Mouse (Mus musculus) liver, postnatal 0 days (tissue): ENCODE data around the gene Cdca7l. TPM values are rescaled to one million over a fixed set of nuclear protein-coding genes. Genes with fewer than 3 reads are reported as not detected.

ENCODE experiments used
- ATAC-seq: fragments of 200-750 bp; cut with Nextera tagmentation; 2 replicates; pipeline ENCODE4 v1.8.0; 2017; ENCODE audit warnings: mild to moderate bottlenecking, moderate library complexity
- DNase-seq: peaks from one replicate; pipeline ENCODE4 v3.0.0-alpha.2; 2016
- H3K27ac ChIP-seq: fragments of 300-500 bp; sonication (generic); 2 replicates; pipeline ENCODE4 v1.5.1; 2014; ENCODE audit warnings: antibody characterized with exemption, moderate library complexity, mild to moderate bottlenecking, low read depth
- H3K27me3 ChIP-seq: fragments of 300-500 bp; sonication (generic); 2 replicates; pipeline ENCODE4 v1.6.1; 2014; ENCODE audit warnings: low read length, control low read depth, mixed read lengths; ENCODE audit not compliant: insufficient read depth
- H3K36me3 ChIP-seq: fragments of 300-500 bp; sonication (generic); replicated peaks from 2 replicates; pipeline ENCODE4 v1.6.1; 2014; ENCODE audit warnings: mild to moderate bottlenecking, control low read depth, low read length, moderate library complexity, mixed read lengths; ENCODE audit not compliant: insufficient read depth
- H3K4me1 ChIP-seq: fragments of 300-500 bp; sonication (generic); 2 replicates; pipeline ENCODE4 v1.6.1; 2014; ENCODE audit warnings: antibody characterized with exemption, mild to moderate bottlenecking, control low read depth; ENCODE audit not compliant: insufficient read depth
- H3K4me2 ChIP-seq: fragments of 300-500 bp; sonication (generic); 2 replicates; pipeline ENCODE4 v1.6.1; 2014; ENCODE audit warnings: low read depth, mild to moderate bottlenecking, low read length, moderate library complexity, mixed read lengths
- H3K4me3 ChIP-seq: fragments of 300-500 bp; sonication (generic); 2 replicates; pipeline ENCODE4 v1.5.1; 2014; ENCODE audit warnings: low read depth, low read length
- H3K9ac ChIP-seq: fragments of 300-500 bp; sonication (generic); replicated peaks from 2 replicates; pipeline ENCODE4 v1.6.1; 2014; ENCODE audit warnings: mild to moderate bottlenecking, moderate library complexity
- H3K9me3 ChIP-seq: fragments of 300-500 bp; sonication (generic); 2 replicates; pipeline ENCODE4 v1.6.1; 2016; ENCODE audit warnings: mild to moderate bottlenecking, control low read depth, low read length, mixed read lengths
- CTCF ChIP-seq: sonication (generic); IDR thresholded peaks from 2 replicates; pipeline ENCODE4 v1.5.1; 2016; ENCODE audit warnings: antibody characterized with exemption, low read depth
- EP300 ChIP-seq: IDR thresholded peaks from 2 replicates; pipeline ENCODE4 v1.6.1; 2016; ENCODE audit warnings: antibody characterized with exemption, low read depth, mild to moderate bottlenecking
- WGBS: fragments of 180-500 bp; shearing (Covaris S2); extraction: QIAGEN DNeasy Blood & Tissue Kit; methylation state at CpG from one replicate; pipeline ENCODE4 v1.1.7; 2014; ENCODE audit not compliant: insufficient replicate concordance; 5-methylcytosine and 5-hydroxymethylcytosine counted together
- polyA plus RNA-seq: library from polyadenylated mRNA; unstranded; fragments of >200 nt; fragmentation: Nextera tagmentation; extraction: Ambion mirVana; gene quantifications from 2 replicates; pipeline ENCODE4 v1.2.1, GENCODE M21; 2015

The Cdca7l gene
- polyA plus RNA-seq, 1 experiment from 2014 or later, result 7.8 TPM

DNA sequence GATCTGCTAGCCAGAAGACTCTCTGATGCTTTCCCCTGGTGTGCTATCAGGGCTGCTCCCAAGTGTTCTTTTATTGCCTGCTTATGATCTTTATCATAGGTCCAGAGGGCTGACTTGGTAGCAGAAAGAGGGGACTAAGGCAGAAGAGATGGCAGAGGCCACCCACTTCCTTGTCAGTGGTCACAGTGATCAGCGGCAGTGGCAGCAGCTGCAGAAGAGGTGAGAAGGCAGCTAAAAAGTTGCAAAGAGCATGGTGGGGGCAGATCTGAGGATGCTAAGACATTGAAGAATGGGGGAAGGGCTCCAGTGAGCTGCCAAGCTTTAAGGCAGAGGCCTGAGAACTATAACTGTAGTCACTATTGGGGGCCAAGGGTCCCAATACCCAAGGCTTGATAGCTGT, 17.3 kb downstream of the Cdca7l start:
- Histone ChIP-seq H3K9ac (no peak overlapping the region), H3K27ac (no peak overlapping the region), H3K4me3 (no peak overlapping the region), H3K4me1 (no peaks in the 10 kb centered on the region), H3K9me3 (no peaks in the 10 kb centered on the region), H3K4me2 (no peak overlapping the region), H3K27me3 (no peaks in the 10 kb centered on the region), H3K36me3 (no peaks in the 10 kb centered on the region)
- 19% methylated on average over 1 of the region's 1 CpGs for WGBS
- DNase-seq (no peak), ATAC-seq (no peak)
- TF ChIP-seq EP300 (no peak), CTCF (no peak)

DNA sequence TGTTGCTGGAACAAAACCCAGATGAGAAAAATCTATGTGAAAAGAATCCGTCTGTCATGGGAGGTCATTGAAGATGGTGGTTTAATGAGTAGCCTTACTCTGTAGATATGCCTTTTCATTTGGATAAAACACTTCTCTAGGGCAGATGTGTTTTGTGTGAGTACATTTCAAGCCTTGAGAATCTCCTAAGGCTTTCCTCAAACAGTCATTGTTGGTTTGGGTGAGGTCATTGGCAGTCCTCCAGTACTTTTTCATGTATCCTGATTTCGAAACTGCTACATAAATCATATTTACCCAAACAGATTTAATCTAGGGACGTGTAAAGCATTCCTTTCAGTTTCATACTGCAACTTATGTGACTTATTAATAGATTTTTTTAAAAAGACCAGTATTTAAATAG, 24.3 kb downstream of the Cdca7l start:
- Histone ChIP-seq H3K9ac (no peak overlapping the region), H3K4me1 (peaks cover 3% of the 10 kb centered on the region; the same call in 1 of the 2 replicates), H3K9me3 (no peaks in the 10 kb centered on the region), H3K4me3 (no peak overlapping the region), H3K27me3 (no peaks in the 10 kb centered on the region), H3K36me3 (no peaks in the 10 kb centered on the region), H3K4me2 (no peak overlapping the region), H3K27ac (no peak overlapping the region)
- TF ChIP-seq EP300 (no peak), CTCF (no peak)
- ATAC-seq, result no peak
- DNase-seq, result no peak
- whole genome bisulfite sequencing, result 47% methylated on average over 3 of the region's 3 CpGs

- Histone ChIP-seq H3K4me3 (no peak overlapping the region), H3K27ac (no peak overlapping the region), H3K4me1 (peaks cover 4% of the 10 kb centered on the region; the same call in 1 of the 2 replicates), H3K27me3 (no peaks in the 10 kb centered on the region), H3K36me3 (no peaks in the 10 kb centered on the region), H3K9me3 (no peaks in the 10 kb centered on the region), H3K9ac (no peak overlapping the region), H3K4me2 (no peak overlapping the region)
- DNase-seq, result no peak
- WGBS, result 48% methylated on average over 8 of the region's 8 CpGs
- no peak for ATAC-seq
- TF ChIP-seq CTCF, result no peak
Measured at GRCm38 (mm10) chr12:117831351-117831961, 27.4 kb downstream of the Cdca7l start.

GRCm38 (mm10) chr12:117832190-117832589, 28.1 kb downstream of the Cdca7l start:
- no peaks in the 10 kb centered on the region for H3K27me3 ChIP-seq
- no peaks in the 10 kb centered on the region for H3K36me3 ChIP-seq
- ATAC-seq (no peak), DNase-seq (no peak)
- TF ChIP-seq CTCF (no peak), EP300 (no peak)
- H3K4me1 ChIP-seq, result peaks cover 5% of the 10 kb centered on the region; the same call in 1 of the 2 replicates
- H3K4me2 ChIP-seq, result no peak overlapping the region
- no peak overlapping the region for H3K4me3 ChIP-seq
- 41% methylated on average over 5 of the region's 5 CpGs for WGBS
- no peak overlapping the region for H3K27ac ChIP-seq
- no peaks in the 10 kb centered on the region for H3K9me3 ChIP-seq
- no peak overlapping the region for H3K9ac ChIP-seq

- no peak for ATAC-seq
- Histone ChIP-seq H3K9me3 (no peaks in the 10 kb centered on the region), H3K4me2 (no peak overlapping the region), H3K4me3 (no peak overlapping the region), H3K4me1 (peaks cover 5% of the 10 kb centered on the region; the same call in 1 of the 2 replicates), H3K27me3 (no peaks in the 10 kb centered on the region), H3K36me3 (no peaks in the 10 kb centered on the region), H3K27ac (no peak overlapping the region), H3K9ac (no peak overlapping the region)
- 71% methylated on average over 2 of the region's 2 CpGs for WGBS
- no peak for DNase-seq
- TF ChIP-seq EP300 (no peak), CTCF (peak; percentile 12; the same call in 1 of the 2 replicates)
Measured at GRCm38 (mm10) chr12:117834652-117835051, 30.6 kb downstream of the Cdca7l start.

- H3K36me3 ChIP-seq, result no peaks in the 10 kb centered on the region
- DNase-seq (no peak), ATAC-seq (no peak)
- TF ChIP-seq CTCF, result no peak
- TF ChIP-seq EP300, result no peak
- H3K27me3 ChIP-seq, result no peaks in the 10 kb centered on the region
- no peak overlapping the region for H3K4me2 ChIP-seq
- no peak overlapping the region for H3K4me3 ChIP-seq
- H3K9ac ChIP-seq, result no peak overlapping the region
- peaks cover 5% of the 10 kb centered on the region; the same call in 1 of the 2 replicates for H3K4me1 ChIP-seq
- 62% methylated on average over 10 of the region's 10 CpGs for WGBS
- no peaks in the 10 kb centered on the region for H3K9me3 ChIP-seq
- no peak overlapping the region for H3K27ac ChIP-seq
Measured at GRCm38 (mm10) chr12:117835371-117835770, 31.3 kb downstream of the Cdca7l start.
